Mouse (Mus musculus): ENCODE data around the gene Rgs12. TPM values are rescaled to one million over a fixed set of nuclear protein-coding genes. Genes with fewer than 3 reads are reported as not detected.

The Rgs12 gene
- polyA plus RNA-seq, 1 experiment from 2014 or later: 29.3 TPM

- no peak overlapping the region for H3K9ac ChIP-seq (ENCODE audit: low read depth, low read length)
- H3K36me3 ChIP-seq (ENCODE audit: control insufficient read depth, insufficient read depth, low read length): no peaks in the 10 kb centered on the region
- no peaks in the 10 kb centered on the region for H3K9me3 ChIP-seq (ENCODE audit: control insufficient read depth, low read length)
- no peak for ATAC-seq (ENCODE audit: low FRiP score, low TSS enrichment)
- H3K27ac ChIP-seq (ENCODE audit: low read depth, low read length): no peak overlapping the region
- H3K4me2 ChIP-seq (replicated peaks; ENCODE audit: low read depth, low read length): no peak overlapping the region
- no peak overlapping the region for H3K4me3 ChIP-seq (ENCODE audit: low read length)
- H3K27me3 ChIP-seq (ENCODE audit: control insufficient read depth, insufficient read depth, low read length): no peaks in the 10 kb centered on the region
- no peaks in the 10 kb centered on the region for H3K4me1 ChIP-seq (ENCODE audit: control insufficient read depth, insufficient read depth, low read length)
- WGBS: 86% methylated on average over 8 of the region's 8 CpGs
Measured at GRCm38 (mm10) chr5:35070314-35070713, 121.1 kb downstream of the Rgs12 start.

GRCm38 (mm10) chr5:35070953-35071352 is 121.7 kb downstream of the Rgs12 start:
- Histone ChIP-seq H3K9ac (ENCODE audit: low read depth, low read length) (no peak overlapping the region), H3K27me3 (ENCODE audit: control insufficient read depth, insufficient read depth, low read length) (no peaks in the 10 kb centered on the region), H3K36me3 (ENCODE audit: control insufficient read depth, insufficient read depth, low read length) (no peaks in the 10 kb centered on the region), H3K9me3 (ENCODE audit: control insufficient read depth, low read length) (no peaks in the 10 kb centered on the region), H3K4me3 (ENCODE audit: low read length) (no peak overlapping the region), H3K4me1 (ENCODE audit: control insufficient read depth, insufficient read depth, low read length) (no peaks in the 10 kb centered on the region), H3K4me2 (replicated peaks; ENCODE audit: low read depth, low read length) (no peak overlapping the region), H3K27ac (ENCODE audit: low read depth, low read length) (no peak overlapping the region)
- no peak for ATAC-seq (ENCODE audit: low FRiP score, low TSS enrichment)
- 47% methylated on average over 7 of the region's 7 CpGs for WGBS

GRCm38 (mm10) chr5:35071855-35072254 is 122.6 kb downstream of the Rgs12 start:
- no peak overlapping the region for H3K4me3 ChIP-seq (ENCODE audit: low read length)
- ATAC-seq (ENCODE audit: low FRiP score, low TSS enrichment): no peak
- WGBS: 93% methylated on average over 6 of the region's 6 CpGs
- no peak overlapping the region for H3K4me2 ChIP-seq (replicated peaks; ENCODE audit: low read depth, low read length)
- H3K9ac ChIP-seq (ENCODE audit: low read depth, low read length): no peak overlapping the region
- H3K9me3 ChIP-seq (ENCODE audit: control insufficient read depth, low read length): no peaks in the 10 kb centered on the region
- H3K4me1 ChIP-seq (ENCODE audit: control insufficient read depth, insufficient read depth, low read length): no peaks in the 10 kb centered on the region
- H3K27ac ChIP-seq (ENCODE audit: low read depth, low read length): no peak overlapping the region
- no peaks in the 10 kb centered on the region for H3K27me3 ChIP-seq (ENCODE audit: control insufficient read depth, insufficient read depth, low read length)
- H3K36me3 ChIP-seq (ENCODE audit: control insufficient read depth, insufficient read depth, low read length): no peaks in the 10 kb centered on the region

- Histone ChIP-seq H3K4me1 (ENCODE audit: control insufficient read depth, insufficient read depth, low read length) (no peaks in the 10 kb centered on the region), H3K27ac (ENCODE audit: low read depth, low read length) (no peak overlapping the region), H3K27me3 (ENCODE audit: control insufficient read depth, insufficient read depth, low read length) (no peaks in the 10 kb centered on the region), H3K9me3 (ENCODE audit: control insufficient read depth, low read length) (no peaks in the 10 kb centered on the region), H3K4me3 (ENCODE audit: low read length) (no peak overlapping the region), H3K4me2 (replicated peaks; ENCODE audit: low read depth, low read length) (no peak overlapping the region), H3K36me3 (ENCODE audit: control insufficient read depth, insufficient read depth, low read length) (no peaks in the 10 kb centered on the region), H3K9ac (ENCODE audit: low read depth, low read length) (no peak overlapping the region)
- no peak for ATAC-seq (ENCODE audit: low FRiP score, low TSS enrichment)
- 70% methylated on average over 11 of the region's 11 CpGs for WGBS
Measured at GRCm38 (mm10) chr5:35073235-35073634, 124.0 kb downstream of the Rgs12 start.

DNA sequence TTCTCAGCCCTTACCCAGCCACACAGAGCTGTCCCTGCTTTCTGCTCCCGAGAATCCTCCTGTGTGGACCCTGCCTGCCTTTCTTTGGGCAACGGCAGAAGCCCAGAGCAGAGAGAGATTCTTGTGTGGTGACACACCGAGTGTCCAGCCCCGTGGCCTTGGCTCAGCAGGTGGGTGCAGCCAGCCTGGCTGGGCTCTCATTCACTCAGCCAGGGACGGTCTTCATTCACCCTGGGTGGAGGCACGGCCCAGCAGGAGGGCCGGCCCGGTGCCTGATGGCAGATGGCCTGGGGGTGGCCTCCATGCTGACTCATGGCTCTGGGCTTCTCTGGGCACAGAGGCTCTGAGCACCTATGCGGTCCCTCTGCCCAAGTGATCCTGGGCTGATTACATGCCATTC is 124.7 kb downstream of the Rgs12 start:
- Histone ChIP-seq H3K27ac (ENCODE audit: low read depth, low read length) (no peak overlapping the region), H3K9me3 (ENCODE audit: control insufficient read depth, low read length) (no peaks in the 10 kb centered on the region), H3K9ac (ENCODE audit: low read depth, low read length) (no peak overlapping the region), H3K4me3 (ENCODE audit: low read length) (no peak overlapping the region), H3K4me2 (replicated peaks; ENCODE audit: low read depth, low read length) (no peak overlapping the region), H3K36me3 (ENCODE audit: control insufficient read depth, insufficient read depth, low read length) (no peaks in the 10 kb centered on the region), H3K27me3 (ENCODE audit: control insufficient read depth, insufficient read depth, low read length) (peaks cover 2% of the 10 kb centered on the region; the same call in 1 of the 2 replicates), H3K4me1 (ENCODE audit: control insufficient read depth, insufficient read depth, low read length) (no peaks in the 10 kb centered on the region)
- 0 out of 2 replicates have a peak, but pooled peaks have one; percentile 14 for ATAC-seq (ENCODE audit: low FRiP score, low TSS enrichment)
- WGBS: 76% methylated on average over 9 of the region's 9 CpGs

DNA sequence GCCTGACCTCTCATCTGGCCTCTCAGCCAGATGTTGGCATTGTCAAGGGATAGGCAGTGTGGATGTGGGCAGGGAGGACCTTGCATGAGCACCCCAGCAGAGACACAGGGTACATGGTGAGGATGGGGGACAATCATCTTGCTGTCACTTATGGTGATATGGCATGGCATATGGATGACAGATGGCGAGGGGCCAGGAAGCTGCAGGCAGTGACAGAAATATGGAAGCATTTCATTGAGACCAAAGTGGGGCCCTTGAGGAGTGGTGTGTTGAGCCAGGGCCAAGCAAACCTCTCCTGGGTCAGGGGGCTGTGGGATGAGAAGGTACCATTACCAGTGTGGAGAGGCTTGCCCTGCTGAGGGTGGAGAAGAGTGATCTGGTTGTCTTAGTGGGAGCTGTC is 127.1 kb downstream of the Rgs12 start:
- H3K27me3 ChIP-seq (ENCODE audit: control insufficient read depth, insufficient read depth, low read length): peaks cover 11% of the 10 kb centered on the region; the same call in 1 of the 2 replicates
- no peak overlapping the region for H3K27ac ChIP-seq (ENCODE audit: low read depth, low read length)
- H3K4me3 ChIP-seq (ENCODE audit: low read length): no peak overlapping the region
- no peaks in the 10 kb centered on the region for H3K36me3 ChIP-seq (ENCODE audit: control insufficient read depth, insufficient read depth, low read length)
- H3K4me1 ChIP-seq (ENCODE audit: control insufficient read depth, insufficient read depth, low read length): no peaks in the 10 kb centered on the region
- H3K9ac ChIP-seq (ENCODE audit: low read depth, low read length): no peak overlapping the region
- 85% methylated on average over 1 of the region's 1 CpGs for WGBS
- H3K4me2 ChIP-seq (replicated peaks; ENCODE audit: low read depth, low read length): no peak overlapping the region
- no peaks in the 10 kb centered on the region for H3K9me3 ChIP-seq (ENCODE audit: control insufficient read depth, low read length)
- ATAC-seq (ENCODE audit: low FRiP score, low TSS enrichment): no peak

GRCm38 (mm10) chr5:35079101-35079500 is 129.9 kb downstream of the Rgs12 start:
- Histone ChIP-seq H3K27me3 (ENCODE audit: control insufficient read depth, insufficient read depth, low read length) (peaks cover 11% of the 10 kb centered on the region; the same call in 1 of the 2 replicates), H3K9me3 (ENCODE audit: control insufficient read depth, low read length) (no peaks in the 10 kb centered on the region), H3K9ac (ENCODE audit: low read depth, low read length) (no peak overlapping the region), H3K4me2 (replicated peaks; ENCODE audit: low read depth, low read length) (no peak overlapping the region), H3K4me1 (ENCODE audit: control insufficient read depth, insufficient read depth, low read length) (no peaks in the 10 kb centered on the region), H3K4me3 (ENCODE audit: low read length) (no peak overlapping the region), H3K27ac (ENCODE audit: low read depth, low read length) (no peak overlapping the region), H3K36me3 (ENCODE audit: control insufficient read depth, insufficient read depth, low read length) (no peaks in the 10 kb centered on the region)
- 42% methylated on average over 18 of the region's 18 CpGs for WGBS
- no peak for ATAC-seq (ENCODE audit: low FRiP score, low TSS enrichment)

GRCm38 (mm10) chr5:35084913-35085312 is 135.7 kb downstream of the Rgs12 start:
- Histone ChIP-seq H3K4me2 (replicated peaks; ENCODE audit: low read depth, low read length) (no peak overlapping the region), H3K36me3 (ENCODE audit: control insufficient read depth, insufficient read depth, low read length) (no peaks in the 10 kb centered on the region), H3K4me3 (ENCODE audit: low read length) (no peak overlapping the region), H3K9me3 (ENCODE audit: control insufficient read depth, low read length) (no peaks in the 10 kb centered on the region), H3K27me3 (ENCODE audit: control insufficient read depth, insufficient read depth, low read length) (0 out of 2 replicates have a peak, but pooled peaks cover under 1% of the 10 kb centered on the region), H3K27ac (ENCODE audit: low read depth, low read length) (no peak overlapping the region), H3K4me1 (ENCODE audit: control insufficient read depth, insufficient read depth, low read length) (no peaks in the 10 kb centered on the region), H3K9ac (ENCODE audit: low read depth, low read length) (no peak overlapping the region)
- no peak for ATAC-seq (ENCODE audit: low FRiP score, low TSS enrichment)
- 78% methylated on average over 3 of the region's 3 CpGs for WGBS

DNA sequence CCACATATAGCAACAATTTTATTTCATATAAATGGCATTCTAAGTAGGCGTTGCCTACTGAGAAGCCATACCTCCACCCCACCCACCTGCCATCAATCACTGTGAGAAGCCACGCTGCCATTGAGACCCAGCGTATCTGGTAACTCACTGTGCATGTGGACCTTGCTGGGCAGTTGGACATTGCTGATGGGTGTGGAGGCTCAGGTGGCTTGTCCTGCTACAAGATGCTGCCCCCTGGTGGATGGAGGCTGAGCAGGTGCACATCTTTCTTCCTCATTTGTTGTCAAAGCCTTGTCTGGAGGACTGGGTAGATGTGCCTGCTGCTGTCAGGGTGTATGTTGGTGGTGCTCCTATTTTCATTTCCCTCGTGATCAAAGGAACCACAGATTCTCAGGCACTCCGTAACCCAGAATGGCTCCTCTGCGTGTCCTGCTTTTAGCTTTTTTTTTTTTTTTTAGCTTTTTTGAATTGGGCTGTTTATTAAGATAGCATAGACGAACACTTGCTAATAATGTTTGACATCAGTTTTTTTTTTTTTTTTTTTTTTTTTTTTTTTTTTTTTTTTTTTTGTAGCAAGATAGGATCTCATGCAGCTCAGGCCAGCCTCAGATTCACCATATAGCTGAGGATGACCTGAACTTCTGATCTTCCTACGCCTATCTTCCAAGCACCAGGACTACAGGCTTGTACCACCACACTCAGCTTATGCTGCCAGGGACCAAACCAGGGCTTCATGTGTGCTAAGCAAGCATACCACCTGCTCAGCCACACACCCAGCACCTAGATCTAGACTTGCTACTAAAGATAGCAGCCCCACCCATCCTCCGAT is 139.8 kb downstream of the Rgs12 start:
- Histone ChIP-seq H3K27ac (ENCODE audit: low read depth, low read length) (no peak overlapping the region), H3K36me3 (ENCODE audit: control insufficient read depth, insufficient read depth, low read length) (peaks cover 13% of the 10 kb centered on the region), H3K4me1 (ENCODE audit: control insufficient read depth, insufficient read depth, low read length) (no peaks in the 10 kb centered on the region), H3K9me3 (ENCODE audit: control insufficient read depth, low read length) (no peaks in the 10 kb centered on the region), H3K9ac (ENCODE audit: low read depth, low read length) (no peak overlapping the region), H3K4me2 (replicated peaks; ENCODE audit: low read depth, low read length) (no peak overlapping the region), H3K4me3 (ENCODE audit: low read length) (no peak overlapping the region), H3K27me3 (ENCODE audit: control insufficient read depth, insufficient read depth, low read length) (no peaks in the 10 kb centered on the region)
- WGBS: 69% methylated on average over 9 of the region's 9 CpGs
- ATAC-seq (ENCODE audit: low FRiP score, low TSS enrichment): no peak

Measured in kidney, embryonic 14.5 days (tissue).